Mouse (Mus musculus) megakaryocyte, embryonic 14.5 days (primary cell): ENCODE data around the gene Zfp273.

ENCODE experiments used
- FLI1 ChIP-seq: IDR thresholded peaks from 2 replicates; pipeline ENCODE4 v1.6.1; 2012; ENCODE audit warnings: low read length, inconsistent platforms, mixed read lengths
- GATA1 ChIP-seq: IDR thresholded peaks from 3 replicates; pipeline ENCODE4 v1.6.1; 2012; ENCODE audit warnings: mixed read lengths, low read length, inconsistent platforms, borderline replicate concordance

DNA sequence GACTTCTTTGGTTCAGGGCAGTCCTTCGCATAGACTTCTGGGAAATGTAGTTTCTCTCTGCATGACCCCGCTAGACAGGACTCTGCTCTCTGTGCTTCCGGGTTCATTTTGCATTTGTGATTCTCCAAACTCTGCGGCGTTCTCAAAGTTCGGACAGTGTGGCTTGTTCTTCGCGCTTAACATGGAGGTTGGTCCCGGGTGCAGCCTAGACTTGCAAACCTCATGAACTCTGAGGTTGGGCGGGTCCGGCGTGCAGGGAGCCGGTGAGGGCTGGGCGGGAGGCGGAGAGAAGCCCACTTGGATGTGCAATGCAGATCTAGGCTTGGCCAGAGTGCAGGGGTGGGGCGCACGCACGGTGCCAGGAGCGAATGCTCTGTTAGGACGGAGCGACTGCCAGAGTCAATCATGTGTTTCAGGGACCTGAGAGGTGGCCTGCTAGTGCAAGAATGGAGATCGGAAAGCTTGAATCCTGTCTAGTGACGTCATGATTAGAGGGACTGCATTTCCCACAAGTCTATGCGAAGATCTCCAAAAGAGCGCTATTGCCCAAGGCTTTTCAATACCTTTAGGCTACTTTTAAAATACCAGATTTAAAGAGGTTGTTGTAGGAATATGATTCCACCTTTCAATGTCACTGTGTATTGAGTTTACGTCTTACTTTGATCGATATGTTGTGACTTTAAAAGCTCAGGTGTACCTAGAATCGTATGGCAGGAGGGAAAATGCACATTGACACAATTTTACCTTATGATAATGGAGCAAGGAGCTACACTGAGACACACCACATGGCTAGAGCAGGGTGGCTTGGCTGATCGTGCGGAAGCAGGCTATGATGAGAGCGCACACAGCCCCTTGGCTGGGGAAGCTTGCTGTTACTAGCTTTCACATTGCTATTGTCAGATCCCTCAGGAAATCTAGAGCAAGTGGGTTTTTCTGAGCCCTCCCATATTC lies at the start of gene Zfp273:
- no peak for TF ChIP-seq GATA1
- TF ChIP-seq FLI1, result no peak
